Mouse (Mus musculus): Measurements from ENCODE around the gene Axin2. TPM values are rescaled to one million over a fixed set of nuclear protein-coding genes. Genes with fewer than 3 reads are reported as not detected.

Axin2 gene
- polyA plus RNA-seq, 1 experiment from 2014 or later, result 7.2 TPM

DNA sequence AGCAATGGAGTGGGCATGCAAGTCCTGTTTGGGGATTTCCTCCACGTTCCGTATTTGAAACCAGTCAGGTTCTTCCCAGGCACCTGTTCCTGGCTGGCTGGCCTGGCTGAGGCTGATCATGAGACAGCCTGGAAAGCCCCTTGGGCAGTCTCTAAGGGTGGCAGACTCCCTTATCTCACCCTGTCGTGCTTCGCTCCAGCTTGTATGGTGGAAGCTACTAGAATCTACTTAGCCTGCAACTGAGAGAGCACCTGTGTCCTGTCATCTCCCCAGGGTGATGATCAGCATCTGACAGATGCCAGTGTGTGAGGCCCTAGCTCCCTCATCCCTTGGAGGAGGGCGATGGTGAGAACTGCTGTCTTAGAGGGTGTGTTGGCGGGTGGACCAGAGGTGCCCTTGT, 21.7 kb upstream of the Axin2 start:
- Histone ChIP-seq H3K4me1 (ENCODE audit: control insufficient read depth, insufficient read depth, low read depth, low read length) (peaks cover 4% of the 10 kb centered on the region; the same call in 1 of the 2 replicates), H3K27ac (ENCODE audit: low read depth, low read length) (no peak overlapping the region), H3K36me3 (ENCODE audit: control insufficient read depth, insufficient read depth, low read length) (no peaks in the 10 kb centered on the region), H3K9ac (ENCODE audit: low read depth, low read length) (no peak overlapping the region), H3K4me3 (ENCODE audit: low read length) (no peak overlapping the region), H3K27me3 (replicated peaks; ENCODE audit: control insufficient read depth, insufficient read depth, low read length) (no peaks in the 10 kb centered on the region), H3K9me3 (ENCODE audit: control insufficient read depth, low read length) (no peaks in the 10 kb centered on the region), H3K4me2 (ENCODE audit: low read length) (no peak overlapping the region)
- ATAC-seq, result no peak
- 80% methylated on average over 6 of the region's 6 CpGs for WGBS

- Histone ChIP-seq H3K27me3 (replicated peaks; ENCODE audit: control insufficient read depth, insufficient read depth, low read length) (no peaks in the 10 kb centered on the region), H3K36me3 (ENCODE audit: control insufficient read depth, insufficient read depth, low read length) (no peaks in the 10 kb centered on the region), H3K9me3 (ENCODE audit: control insufficient read depth, low read length) (no peaks in the 10 kb centered on the region), H3K4me2 (ENCODE audit: low read length) (no peak overlapping the region), H3K4me3 (ENCODE audit: low read length) (no peak overlapping the region), H3K4me1 (ENCODE audit: control insufficient read depth, insufficient read depth, low read depth, low read length) (peaks cover 4% of the 10 kb centered on the region; the same call in 1 of the 2 replicates), H3K9ac (ENCODE audit: low read depth, low read length) (no peak overlapping the region), H3K27ac (ENCODE audit: low read depth, low read length) (peak overlapping the region; percentile 54; the same call in 1 of the 2 replicates)
- peak; percentile 75; the same call in 1 of the 2 replicates for ATAC-seq
- 64% methylated on average over 9 of the region's 10 CpGs for WGBS
Observed at GRCm38 (mm10) chr11:108900718-108901488, 19.2 kb upstream of the Axin2 start.

GRCm38 (mm10) chr11:108901670-108902069, 18.5 kb upstream of the Axin2 start:
- 57% methylated on average over 7 of the region's 7 CpGs for WGBS
- Histone ChIP-seq H3K4me2 (ENCODE audit: low read length) (no peak overlapping the region), H3K27ac (ENCODE audit: low read depth, low read length) (no peak overlapping the region; the same call in 1 of the 2 replicates), H3K4me3 (ENCODE audit: low read length) (no peak overlapping the region), H3K9me3 (ENCODE audit: control insufficient read depth, low read length) (no peaks in the 10 kb centered on the region), H3K9ac (ENCODE audit: low read depth, low read length) (no peak overlapping the region), H3K36me3 (ENCODE audit: control insufficient read depth, insufficient read depth, low read length) (no peaks in the 10 kb centered on the region), H3K4me1 (ENCODE audit: control insufficient read depth, insufficient read depth, low read depth, low read length) (peaks cover 4% of the 10 kb centered on the region; the same call in 1 of the 2 replicates), H3K27me3 (replicated peaks; ENCODE audit: control insufficient read depth, insufficient read depth, low read length) (no peaks in the 10 kb centered on the region)
- ATAC-seq, result peak; percentile 82

DNA sequence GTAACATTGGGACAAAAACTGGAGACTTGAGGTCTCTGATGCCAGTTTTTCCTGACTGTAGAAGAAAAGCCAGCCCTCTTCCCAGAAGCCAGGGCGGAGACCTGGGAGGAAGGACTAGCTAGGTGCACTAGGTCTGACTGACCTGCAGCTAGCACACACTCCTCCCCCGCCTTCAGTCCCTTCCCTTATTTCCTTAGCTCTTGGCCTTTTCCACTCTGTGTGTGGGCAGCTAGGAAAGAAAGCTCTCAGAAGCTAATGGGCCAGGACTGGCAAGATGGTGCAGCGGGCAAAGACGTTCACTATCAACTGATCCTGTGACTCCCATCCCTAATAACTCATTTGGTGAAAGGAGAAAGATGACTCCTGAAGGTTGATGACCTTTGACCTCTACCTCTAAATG, 17.8 kb upstream of the Axin2 start:
- Histone ChIP-seq H3K36me3 (ENCODE audit: control insufficient read depth, insufficient read depth, low read length) (no peaks in the 10 kb centered on the region), H3K9me3 (ENCODE audit: control insufficient read depth, low read length) (no peaks in the 10 kb centered on the region), H3K4me3 (ENCODE audit: low read length) (no peak overlapping the region), H3K9ac (ENCODE audit: low read depth, low read length) (no peak overlapping the region), H3K27me3 (replicated peaks; ENCODE audit: control insufficient read depth, insufficient read depth, low read length) (no peaks in the 10 kb centered on the region), H3K27ac (ENCODE audit: low read depth, low read length) (no peak overlapping the region), H3K4me2 (ENCODE audit: low read length) (no peak overlapping the region), H3K4me1 (ENCODE audit: control insufficient read depth, insufficient read depth, low read depth, low read length) (peaks cover 4% of the 10 kb centered on the region; the same call in 1 of the 2 replicates)
- WGBS, result 83% methylated on average over 4 of the region's 4 CpGs
- no peak for ATAC-seq

GRCm38 (mm10) chr11:108906590-108907254, 13.4 kb upstream of the Axin2 start:
- Histone ChIP-seq H3K4me3 (ENCODE audit: low read length) (no peak overlapping the region), H3K4me2 (ENCODE audit: low read length) (no peak overlapping the region), H3K36me3 (ENCODE audit: control insufficient read depth, insufficient read depth, low read length) (no peaks in the 10 kb centered on the region), H3K27me3 (replicated peaks; ENCODE audit: control insufficient read depth, insufficient read depth, low read length) (no peaks in the 10 kb centered on the region), H3K27ac (ENCODE audit: low read depth, low read length) (no peak overlapping the region), H3K9ac (ENCODE audit: low read depth, low read length) (no peak overlapping the region), H3K9me3 (ENCODE audit: control insufficient read depth, low read length) (no peaks in the 10 kb centered on the region), H3K4me1 (ENCODE audit: control insufficient read depth, insufficient read depth, low read depth, low read length) (no peaks in the 10 kb centered on the region; the same call in 1 of the 2 replicates)
- 78% methylated on average over 7 of the region's 7 CpGs for WGBS
- no peak for ATAC-seq

DNA sequence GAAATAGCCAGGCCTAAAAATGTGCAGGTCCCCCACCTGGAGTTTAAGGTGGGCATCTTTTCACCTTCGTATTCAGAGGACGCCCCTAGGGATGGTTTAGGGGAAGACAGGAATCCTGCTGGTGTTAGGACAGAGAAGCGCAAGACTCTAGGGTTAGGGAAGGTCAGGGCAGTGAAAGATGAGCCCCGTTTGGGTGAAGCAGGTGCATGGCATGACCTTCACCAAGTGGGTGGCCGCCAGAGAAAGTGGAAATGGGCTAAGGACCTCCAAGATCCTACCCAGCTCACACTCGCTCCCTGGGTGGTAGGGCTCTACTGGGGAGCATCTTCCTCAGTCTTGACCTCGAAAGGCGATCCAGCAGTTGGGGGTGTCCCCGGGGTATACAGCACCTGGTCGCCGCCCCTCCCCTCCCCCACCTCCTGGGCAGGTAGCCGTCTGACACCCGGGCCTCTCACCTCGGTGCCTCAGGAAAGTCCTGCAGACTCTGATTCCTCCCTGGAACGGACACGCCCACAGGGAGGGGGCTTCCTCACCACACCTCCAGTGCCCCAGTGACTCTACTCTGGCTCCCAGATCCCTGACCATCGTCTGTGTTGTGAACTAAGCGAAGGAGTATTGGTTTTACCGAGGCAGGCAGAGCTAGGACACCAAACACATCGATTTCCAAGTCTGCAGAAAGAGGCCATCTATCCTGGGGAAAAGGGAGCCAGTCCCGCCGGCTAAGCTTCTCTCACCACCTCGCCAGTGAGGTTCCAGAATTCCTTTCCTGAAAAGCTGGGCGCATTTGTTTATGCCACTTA, 10.6 kb upstream of the Axin2 start:
- 11% methylated on average over 23 of the region's 24 CpGs for WGBS
- H3K36me3 ChIP-seq (ENCODE audit: control insufficient read depth, insufficient read depth, low read length), result no peaks in the 10 kb centered on the region
- H3K4me3 ChIP-seq (ENCODE audit: low read length), result 0 out of 2 replicates have a peak overlapping the region, but pooled peaks have one; percentile 4
- ATAC-seq, result no peak
- H3K27ac ChIP-seq (ENCODE audit: low read depth, low read length), result no peak overlapping the region
- no peaks in the 10 kb centered on the region for H3K27me3 ChIP-seq (replicated peaks; ENCODE audit: control insufficient read depth, insufficient read depth, low read length)
- H3K4me1 ChIP-seq (ENCODE audit: control insufficient read depth, insufficient read depth, low read depth, low read length), result no peaks in the 10 kb centered on the region; the same call in 1 of the 2 replicates
- H3K9me3 ChIP-seq (ENCODE audit: control insufficient read depth, low read length), result no peaks in the 10 kb centered on the region
- peak overlapping the region; percentile 38 for H3K4me2 ChIP-seq (ENCODE audit: low read length)
- no peak overlapping the region for H3K9ac ChIP-seq (ENCODE audit: low read depth, low read length)

GRCm38 (mm10) chr11:108910328-108910886, 9.7 kb upstream of the Axin2 start:
- no peak overlapping the region for H3K9ac ChIP-seq (ENCODE audit: low read depth, low read length)

DNA sequence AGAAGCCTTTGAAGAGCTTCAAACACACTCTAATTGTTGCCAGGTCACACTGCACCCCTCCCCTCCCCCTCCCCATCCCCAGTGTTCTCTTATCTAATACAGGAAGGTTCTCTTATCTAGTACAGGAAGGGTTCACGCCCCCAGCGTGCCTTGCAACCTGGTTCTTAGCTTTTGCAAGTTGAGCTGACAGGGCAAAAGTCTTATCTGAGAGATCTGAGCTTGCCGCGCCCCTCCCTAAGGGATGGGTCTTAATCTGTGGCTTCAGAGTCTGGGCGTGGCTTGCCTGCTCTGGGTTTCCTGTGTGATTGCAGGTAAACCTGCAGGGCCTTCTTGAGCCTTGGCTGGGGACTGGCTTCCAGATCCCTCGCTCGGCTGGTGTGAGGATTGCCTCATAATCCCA, 9.2 kb upstream of the Axin2 start:
- no peak overlapping the region for H3K4me2 ChIP-seq (ENCODE audit: low read length)
- no peaks in the 10 kb centered on the region for H3K9me3 ChIP-seq (ENCODE audit: control insufficient read depth, low read length)
- ATAC-seq, result no peak
- H3K27ac ChIP-seq (ENCODE audit: low read depth, low read length), result no peak overlapping the region
- H3K4me1 ChIP-seq (ENCODE audit: control insufficient read depth, insufficient read depth, low read depth, low read length), result no peaks in the 10 kb centered on the region; the same call in 1 of the 2 replicates
- no peak overlapping the region for H3K4me3 ChIP-seq (ENCODE audit: low read length)
- WGBS, result 51% methylated on average over 7 of the region's 7 CpGs
- no peaks in the 10 kb centered on the region for H3K27me3 ChIP-seq (replicated peaks; ENCODE audit: control insufficient read depth, insufficient read depth, low read length)
- H3K9ac ChIP-seq (ENCODE audit: low read depth, low read length), result no peak overlapping the region
- no peaks in the 10 kb centered on the region for H3K36me3 ChIP-seq (ENCODE audit: control insufficient read depth, insufficient read depth, low read length)

More at GRCm38 (mm10) chr11:108910328-108910886, 9.7 kb upstream of the Axin2 start:
- WGBS, result 15% methylated on average over 14 of the region's 14 CpGs
- H3K27ac ChIP-seq (ENCODE audit: low read depth, low read length), result no peak overlapping the region
- ATAC-seq, result no peak
- H3K4me2 ChIP-seq (ENCODE audit: low read length), result peak overlapping the region; percentile 13; the same call in 1 of the 2 replicates
- H3K27me3 ChIP-seq (replicated peaks; ENCODE audit: control insufficient read depth, insufficient read depth, low read length), result no peaks in the 10 kb centered on the region
- no peaks in the 10 kb centered on the region; the same call in 1 of the 2 replicates for H3K4me1 ChIP-seq (ENCODE audit: control insufficient read depth, insufficient read depth, low read depth, low read length)
- no peaks in the 10 kb centered on the region for H3K36me3 ChIP-seq (ENCODE audit: control insufficient read depth, insufficient read depth, low read length)
- no peak overlapping the region for H3K4me3 ChIP-seq (ENCODE audit: low read length)
- no peaks in the 10 kb centered on the region for H3K9me3 ChIP-seq (ENCODE audit: control insufficient read depth, low read length)
